Mouse (Mus musculus) thymus, adult 2 months (tissue): ENCODE data around the gene Hes3. TPM values are rescaled to one million over a fixed set of nuclear protein-coding genes. Genes with fewer than 3 reads are reported as not detected.

Source experiments
- DNase-seq: peaks from one replicate; pipeline ENCODE4 v3.0.0; 2021
- H3K27ac ChIP-seq: fragments of 200-500 bp; 2 replicates; pipeline ENCODE4 v1.5.1; 2012; ENCODE audit warnings: low read length, control low read depth; ENCODE audit not compliant: control insufficient read depth, insufficient read depth
- H3K27me3 ChIP-seq: fragments of 200-500 bp; 2 replicates; pipeline ENCODE4 v1.6.1; 2012; ENCODE audit warnings: mild to moderate bottlenecking, low read length, moderate library complexity, mixed read lengths; ENCODE audit not compliant: control insufficient read depth, insufficient read depth
- H3K36me3 ChIP-seq: fragments of 200-500 bp; 2 replicates; pipeline ENCODE4 v1.6.1; 2012; ENCODE audit warnings: mild to moderate bottlenecking, low read length, moderate library complexity; ENCODE audit not compliant: control insufficient read depth, insufficient read depth
- H3K4me1 ChIP-seq: fragments of 200-500 bp; replicated peaks from 2 replicates; pipeline ENCODE4 v1.6.1; 2012; ENCODE audit warnings: low read length; ENCODE audit not compliant: control insufficient read depth, insufficient read depth
- H3K4me3 ChIP-seq: fragments of 200-500 bp; 2 replicates; pipeline ENCODE4 v1.5.1; 2012; ENCODE audit warnings: mild to moderate bottlenecking, low read length, control low read depth, moderate library complexity; ENCODE audit not compliant: control insufficient read depth, insufficient read depth
- CTCF ChIP-seq: fragments of 200-500 bp; IDR thresholded peaks from 2 replicates; pipeline ENCODE4 v1.5.1; 2012; ENCODE audit warnings: mild to moderate bottlenecking, control low read depth, low read length, moderate library complexity, borderline replicate concordance; ENCODE audit not compliant: control insufficient read depth, poor library complexity, insufficient read depth; ENCODE audit errors: extremely low read depth
- POLR2A ChIP-seq: fragments of 200-500 bp; IDR thresholded peaks from 2 replicates; pipeline ENCODE4 v1.6.1; 2012; ENCODE audit warnings: mild to moderate bottlenecking, low read length, control low read depth, moderate library complexity; ENCODE audit not compliant: control insufficient read depth, poor library complexity, insufficient read depth; ENCODE audit errors: extremely low read depth
- WGBS: fragments of 180-500 bp; shearing (Covaris S2); methylation state at CpG from one replicate; pipeline ENCODE4 v1.1.7; 2018; 5-methylcytosine and 5-hydroxymethylcytosine counted together
- polyA plus RNA-seq: library from polyadenylated mRNA; depleted of rRNA; stranded (reverse); fragments of >200 nt; gene quantifications from 2 replicates; pipeline ENCODE4 v1.2.3, GENCODE M21; 2012

The Hes3 gene
- polyA plus RNA-seq, 1 experiment: 0.19 TPM

DNA sequence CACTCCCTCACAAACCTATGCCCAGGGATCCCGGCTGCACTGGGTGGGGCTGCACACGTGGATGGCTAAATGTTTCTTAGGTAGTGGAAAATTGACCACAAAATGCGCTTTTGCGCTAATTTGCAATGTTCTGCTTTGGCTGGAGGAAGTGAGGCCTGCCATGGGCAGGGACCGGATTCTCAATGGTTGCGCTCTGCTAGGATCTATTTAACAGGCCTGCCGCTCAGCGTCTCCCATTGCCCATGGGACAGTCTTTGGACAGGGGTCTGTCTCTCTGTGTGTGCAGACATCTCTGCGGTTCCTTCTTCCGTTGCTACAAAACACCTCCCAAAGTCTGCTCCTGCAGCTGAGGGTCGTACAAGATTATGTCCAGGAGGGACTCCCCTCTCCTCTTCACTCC lies 471 bp downstream of the Hes3 start:
- H3K4me3 ChIP-seq: no peak overlapping the region
- TF ChIP-seq CTCF (no peak), POLR2A (no peak)
- H3K27me3 ChIP-seq: no peaks in the 10 kb centered on the region; the same call in 1 of the 2 replicates
- H3K27ac ChIP-seq: no peak overlapping the region
- peaks cover 13% of the 10 kb centered on the region for H3K4me1 ChIP-seq
- 23% methylated on average over 11 of the region's 11 CpGs for WGBS
- H3K36me3 ChIP-seq: no peaks in the 10 kb centered on the region
- no peak for DNase-seq

DNA sequence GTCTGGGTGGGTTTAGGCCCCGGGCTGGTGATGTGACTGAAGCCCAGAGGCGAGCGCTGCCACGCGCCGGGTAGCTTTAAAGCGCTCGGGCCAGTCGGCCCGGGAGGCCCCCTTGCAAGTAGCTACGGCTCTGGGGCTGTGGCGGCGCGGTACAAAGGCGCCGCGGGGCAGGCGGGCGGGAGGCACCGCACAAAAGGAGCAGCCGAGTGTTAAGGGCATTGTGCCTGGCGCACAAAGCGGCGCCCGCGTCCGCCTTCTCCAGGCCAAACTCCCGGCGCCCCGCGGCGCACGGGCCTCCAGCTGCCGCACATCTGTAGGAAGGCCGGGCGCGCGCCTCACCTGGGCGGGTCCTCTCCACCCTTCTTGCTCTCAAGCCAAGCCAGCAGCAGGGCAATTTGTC lies 1.1 kb downstream of the Hes3 start:
- Histone ChIP-seq H3K27me3 (no peaks in the 10 kb centered on the region; the same call in 1 of the 2 replicates), H3K4me3 (no peak overlapping the region), H3K36me3 (no peaks in the 10 kb centered on the region), H3K27ac (no peak overlapping the region), H3K4me1 (peaks cover 9% of the 10 kb centered on the region)
- WGBS: 2% methylated on average over 39 of the region's 39 CpGs
- DNase-seq: no peak
- TF ChIP-seq CTCF (no peak), POLR2A (no peak)

DNA sequence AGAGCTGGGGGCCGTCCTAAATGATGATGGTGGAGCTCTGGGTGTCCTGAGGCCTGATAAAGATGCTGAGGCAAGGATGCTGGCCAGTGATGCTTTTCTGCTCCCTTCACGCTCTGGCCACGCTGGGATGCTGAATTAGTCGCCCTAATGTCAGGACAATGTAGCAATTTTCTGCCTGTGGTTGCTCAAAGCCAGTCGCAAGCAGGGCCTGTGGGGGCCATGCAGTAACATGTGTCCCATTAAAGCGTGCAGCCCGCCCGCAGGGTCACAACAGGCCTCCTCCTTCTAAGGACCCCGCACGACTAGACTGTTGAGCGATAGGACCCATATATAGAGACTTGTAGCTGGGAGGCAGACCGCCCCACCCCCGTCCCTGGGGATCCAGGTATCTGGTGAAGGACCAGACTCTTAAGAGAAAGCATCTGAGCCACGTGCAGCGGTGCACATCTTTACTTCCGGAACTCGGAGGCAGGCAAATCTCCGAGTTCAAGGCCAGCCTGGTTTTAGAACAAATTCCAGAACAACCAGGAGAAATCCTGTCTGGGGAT lies 3.0 kb downstream of the Hes3 start:
- Histone ChIP-seq H3K4me3 (no peak overlapping the region), H3K36me3 (no peaks in the 10 kb centered on the region), H3K27ac (no peak overlapping the region), H3K4me1 (peaks cover 12% of the 10 kb centered on the region), H3K27me3 (no peaks in the 10 kb centered on the region; the same call in 1 of the 2 replicates)
- WGBS: 67% methylated on average over 18 of the region's 18 CpGs
- DNase-seq: no peak
- no peak for TF ChIP-seq POLR2A

DNA sequence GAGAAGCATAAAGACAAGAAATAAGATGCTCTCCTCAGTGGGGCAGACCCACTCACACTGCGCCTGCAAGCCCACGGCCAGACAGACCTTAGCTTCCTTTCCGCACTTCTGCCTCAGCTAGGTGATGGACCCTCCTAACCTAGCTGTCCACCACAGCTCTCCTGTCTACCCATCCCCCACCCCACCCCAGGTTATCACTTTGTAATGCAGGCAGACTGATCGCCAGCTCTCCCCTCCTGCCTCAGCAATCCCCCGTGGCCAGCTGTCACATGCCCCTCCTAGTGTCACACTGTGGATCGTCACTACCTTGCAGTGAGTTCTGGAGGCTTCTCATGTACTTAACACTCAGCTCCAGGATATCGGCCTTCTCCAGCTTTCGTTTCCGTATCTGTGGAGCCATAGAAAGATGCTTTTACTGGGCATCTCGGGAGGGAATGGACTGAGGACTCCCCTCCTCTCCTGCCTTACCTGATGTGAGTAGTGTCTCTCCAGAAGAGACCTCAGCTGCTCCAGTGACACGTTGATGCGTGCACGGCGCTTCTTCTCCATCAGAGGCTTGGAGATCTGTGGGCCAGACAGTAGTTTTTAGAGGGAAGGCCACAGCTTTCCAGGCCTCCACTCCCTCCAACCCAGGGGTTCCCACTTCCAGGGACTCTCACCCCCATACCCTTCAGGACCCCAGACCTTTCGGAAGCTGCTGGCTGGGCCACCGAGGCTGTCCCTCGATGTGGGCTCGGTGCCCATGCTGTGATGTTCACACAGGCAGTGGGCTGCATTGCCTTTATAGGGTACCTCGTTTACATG lies 3.9 kb downstream of the Hes3 start:
- Histone ChIP-seq H3K4me3 (no peak overlapping the region), H3K36me3 (no peaks in the 10 kb centered on the region), H3K27ac (no peak overlapping the region), H3K27me3 (peaks cover 5% of the 10 kb centered on the region; the same call in 1 of the 2 replicates), H3K4me1 (peaks cover 20% of the 10 kb centered on the region)
- TF ChIP-seq CTCF: no peak
- TF ChIP-seq POLR2A: no peak
- no peak for DNase-seq
- 26% methylated on average over 19 of the region's 19 CpGs for WGBS

DNA sequence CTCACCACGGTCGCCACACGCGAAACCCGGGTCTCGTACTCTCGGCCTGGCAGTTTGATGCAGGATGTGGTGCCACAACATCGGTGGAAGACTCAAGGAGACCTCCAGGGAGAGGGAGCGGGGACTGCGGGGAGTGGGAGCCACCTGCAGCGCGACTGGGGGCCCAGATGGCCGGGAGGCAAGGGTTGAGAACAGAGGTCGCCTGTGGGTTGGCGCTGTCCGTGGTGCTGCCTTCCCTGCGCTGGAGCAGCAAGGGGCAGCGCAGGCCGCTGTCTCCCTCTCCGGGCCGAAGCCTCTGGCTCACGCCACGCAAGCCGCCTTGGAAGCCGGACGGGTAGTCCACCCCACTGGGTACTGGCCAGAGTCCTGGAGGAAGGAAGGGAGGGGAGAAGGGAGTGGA lies 4.6 kb downstream of the Hes3 start:
- peaks cover 20% of the 10 kb centered on the region for H3K4me1 ChIP-seq
- H3K27ac ChIP-seq: no peak overlapping the region
- WGBS: 3% methylated on average over 26 of the region's 26 CpGs
- H3K36me3 ChIP-seq: no peaks in the 10 kb centered on the region
- H3K27me3 ChIP-seq: peaks cover 8% of the 10 kb centered on the region; the same call in 1 of the 2 replicates
- DNase-seq: peak; percentile 73
- TF ChIP-seq CTCF (no peak), POLR2A (no peak)
- H3K4me3 ChIP-seq: no peak overlapping the region

DNA sequence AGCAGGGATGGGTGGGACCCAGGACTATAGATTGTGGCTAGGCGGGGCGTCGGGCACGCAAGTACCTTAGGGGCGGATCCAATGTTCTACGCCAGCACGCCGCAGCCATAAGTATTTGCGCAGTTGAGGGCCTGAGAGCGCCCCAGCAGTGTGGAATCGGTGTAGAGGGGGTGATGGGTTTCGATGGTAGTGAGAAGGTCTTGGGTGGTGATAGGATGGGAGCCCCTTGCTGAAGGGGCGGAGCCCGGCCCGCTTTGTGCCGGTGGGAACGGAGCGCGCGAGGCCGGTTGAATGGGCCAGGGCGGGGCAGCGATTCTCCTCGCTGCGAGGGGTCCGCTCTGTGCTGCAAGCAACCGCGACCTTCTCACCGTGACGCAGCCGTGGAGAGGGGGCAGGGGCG lies 5.3 kb downstream of the Hes3 start:
- H3K27me3 ChIP-seq: peaks cover 8% of the 10 kb centered on the region; the same call in 1 of the 2 replicates
- H3K27ac ChIP-seq: no peak overlapping the region
- no peak for TF ChIP-seq POLR2A
- no peak for TF ChIP-seq CTCF
- no peak for DNase-seq
- H3K36me3 ChIP-seq: no peaks in the 10 kb centered on the region
- whole genome bisulfite sequencing: 17% methylated on average over 32 of the region's 32 CpGs
- no peak overlapping the region for H3K4me3 ChIP-seq
- peaks cover 20% of the 10 kb centered on the region for H3K4me1 ChIP-seq
